Mouse (Mus musculus) cortical plate, adult 2 months (tissue): ENCODE results near the gene Olfr48.

Source experiments
- CTCF ChIP-seq: fragments of 200-500 bp; IDR thresholded peaks from 2 replicates; pipeline ENCODE4 v1.5.1; 2011; ENCODE audit warnings: mild to moderate bottlenecking, control low read depth, low read length; ENCODE audit not compliant: insufficient read depth; ENCODE audit errors: extremely low read depth
- POLR2A ChIP-seq: fragments of 200-500 bp; IDR thresholded peaks from 2 replicates; pipeline ENCODE4 v1.6.1; 2011; ENCODE audit warnings: mild to moderate bottlenecking, low read length, control low read depth; ENCODE audit not compliant: insufficient read depth; ENCODE audit errors: extremely low read depth

GRCm38 (mm10) chr2:89848105-89848504 lies at the start of gene Olfr48:
- no peak for TF ChIP-seq CTCF
- TF ChIP-seq POLR2A: no peak
